Mouse (Mus musculus) CH12.LX (cell line): ENCODE results near the gene Plod3. TPM values are rescaled to one million over a fixed set of nuclear protein-coding genes. Genes with fewer than 3 reads are reported as not detected.
A peak's percentile ranks its signal among the peaks of the same experiment; 100 is the strongest.

ENCODE experiments used
- DNase-seq: peaks from one replicate; pipeline ENCODE4 v3.0.0-alpha.2; 2013; ENCODE audit errors: extremely low read depth
- H3K27ac ChIP-seq: 2 replicates; pipeline ENCODE4 v1.5.1; 2012; ENCODE audit warnings: low read depth, mild to moderate bottlenecking, control low read depth, moderate library complexity; ENCODE audit not compliant: insufficient read depth
- H3K27me3 ChIP-seq: replicated peaks from 2 replicates; pipeline ENCODE3; 2012; ENCODE audit warnings: inconsistent platforms
- H3K36me3 ChIP-seq, 2 experiments: replicated peaks in 1 of 2; 2 replicates each; pipeline versions ENCODE3 to v1.6.1; 2012; ENCODE audit warnings: inconsistent platforms in 1 of 2, low read length in 1 of 2, mild to moderate bottlenecking in 1 of 2, mixed read lengths in 1 of 2, moderate library complexity in 1 of 2; ENCODE audit not compliant: control insufficient read depth in 1 of 2, insufficient read depth in 1 of 2
- H3K4me1 ChIP-seq, 2 experiments: 2 replicates each; pipeline ENCODE4 v1.6.1; 2012; ENCODE audit warnings: inconsistent platforms in 1 of 2, moderate library complexity in 1 of 2; ENCODE audit not compliant: insufficient read depth in 2 of 2, control insufficient read depth in 1 of 2
- H3K4me2 ChIP-seq: 2 replicates; pipeline ENCODE4 v1.6.1; 2012; ENCODE audit warnings: low read depth, mild to moderate bottlenecking, control low read depth; ENCODE audit not compliant: poor library complexity, insufficient read depth, severe bottlenecking
- H3K4me3 ChIP-seq, 3 experiments: fragments of 150-350 bp in 1 of 3; sonication (generic) in 1 of 3; replicated peaks in 1 of 3; 2 replicates each; pipeline versions ENCODE3 to v1.5.1; 2011 to 2012; ENCODE audit warnings: low read depth in 2 of 3, low read length in 2 of 3, mild to moderate bottlenecking in 2 of 3, moderate library complexity in 2 of 3, control low read depth in 1 of 3, improper control_type of control experiment in 1 of 3, inconsistent platforms in 1 of 3, mixed read lengths in 1 of 3; ENCODE audit not compliant: poor library complexity in 1 of 3
- H3K79me2 ChIP-seq: replicated peaks from 2 replicates; pipeline ENCODE4 v1.6.1; 2012; ENCODE audit warnings: mild to moderate bottlenecking, moderate library complexity; ENCODE audit not compliant: control insufficient read depth, poor library complexity, insufficient read depth, severe bottlenecking; ENCODE audit errors: extremely low read depth
- H3K9ac ChIP-seq: 2 replicates; pipeline ENCODE4 v1.6.1; 2012; ENCODE audit warnings: low read depth, mild to moderate bottlenecking, control low read depth, moderate library complexity; ENCODE audit not compliant: insufficient read depth
- H3K9me3 ChIP-seq: replicated peaks from 2 replicates; pipeline ENCODE3; 2012; ENCODE audit warnings: low read length, inconsistent platforms, mixed read lengths
- BHLHE40 ChIP-seq: IDR thresholded peaks from 2 replicates; pipeline ENCODE4 v1.6.1; 2011; ENCODE audit warnings: mild to moderate bottlenecking, low read depth, low read length, improper control_type of control experiment
- CHD1 ChIP-seq: IDR thresholded peaks from 2 replicates; pipeline ENCODE4 v1.6.1; 2012; ENCODE audit warnings: low read depth, low read length, improper control_type of control experiment, inconsistent platforms
- CHD2 ChIP-seq: IDR thresholded peaks from 2 replicates; pipeline ENCODE4 v1.6.1; 2011; ENCODE audit warnings: low read length, improper control_type of control experiment
- CTCF ChIP-seq, 2 experiments: IDR thresholded peaks in 1 of 2; conservative IDR thresholded peaks in 1 of 2; 2 replicates each; pipeline ENCODE4 v1.5.1; 2011 to 2012; ENCODE audit warnings: low read depth in 2 of 2, low read length in 2 of 2, improper control_type of control experiment in 1 of 2, inconsistent platforms in 1 of 2, mild to moderate bottlenecking in 1 of 2, moderate library complexity in 1 of 2
- E2F4 ChIP-seq: IDR thresholded peaks from 2 replicates; pipeline ENCODE4 v1.6.1; 2011; ENCODE audit warnings: low read depth, low read length, improper control_type of control experiment; ENCODE audit not compliant: insufficient replicate concordance
- ELF1 ChIP-seq: IDR thresholded peaks from 2 replicates; pipeline ENCODE4 v1.6.1; 2014; ENCODE audit warnings: low read depth, mild to moderate bottlenecking, inconsistent platforms, low read length, improper control_type of control experiment
- EP300 ChIP-seq: IDR thresholded peaks from 2 replicates; pipeline ENCODE4 v1.6.1; 2011; ENCODE audit warnings: low read length, improper control_type of control experiment
- ETS1 ChIP-seq: conservative IDR thresholded peaks from 2 replicates; pipeline ENCODE4 v1.6.1; 2012; ENCODE audit warnings: low read depth, mild to moderate bottlenecking, inconsistent platforms, low read length, improper control_type of control experiment, moderate library complexity
- GABPA ChIP-seq: IDR thresholded peaks from 2 replicates; pipeline ENCODE4 v1.6.1; 2012; ENCODE audit warnings: low read depth, low read length, improper control_type of control experiment, inconsistent platforms; ENCODE audit not compliant: insufficient replicate concordance
- HCFC1 ChIP-seq: IDR thresholded peaks from 2 replicates; pipeline ENCODE4 v1.6.1; 2012; ENCODE audit warnings: low read depth, mild to moderate bottlenecking, inconsistent platforms, low read length, improper control_type of control experiment
- IRF4 ChIP-seq: IDR thresholded peaks from 2 replicates; pipeline ENCODE4 v1.6.1; 2014; ENCODE audit warnings: low read depth, mild to moderate bottlenecking, inconsistent platforms, low read length, improper control_type of control experiment
- JUN ChIP-seq: IDR thresholded peaks from 2 replicates; pipeline ENCODE4 v1.6.1; 2011; ENCODE audit warnings: low read depth, mild to moderate bottlenecking, low read length, improper control_type of control experiment, moderate library complexity; ENCODE audit not compliant: insufficient read depth
- JUND ChIP-seq: conservative IDR thresholded peaks from 2 replicates; pipeline ENCODE4 v1.6.1; 2011; ENCODE audit warnings: low read depth, low read length, improper control_type of control experiment
- KAT2A ChIP-seq: IDR thresholded peaks from 2 replicates; pipeline ENCODE4 v1.6.1; 2012; ENCODE audit warnings: low read length, improper control_type of control experiment, inconsistent platforms; ENCODE audit not compliant: insufficient replicate concordance
- MAFK ChIP-seq: IDR thresholded peaks from 2 replicates; pipeline ENCODE4 v1.6.1; 2011; ENCODE audit warnings: low read length, improper control_type of control experiment; ENCODE audit not compliant: insufficient replicate concordance
- MAX ChIP-seq: IDR thresholded peaks from 2 replicates; pipeline ENCODE4 v1.6.1; 2011; ENCODE audit warnings: low read length, improper control_type of control experiment
- MAZ ChIP-seq: IDR thresholded peaks from 2 replicates; pipeline ENCODE4 v1.6.1; 2012; ENCODE audit warnings: low read depth, mild to moderate bottlenecking, inconsistent platforms, low read length, improper control_type of control experiment, moderate library complexity
- MEF2A ChIP-seq: IDR thresholded peaks from 2 replicates; pipeline ENCODE4 v1.6.1; 2014; ENCODE audit warnings: low read depth, mild to moderate bottlenecking, inconsistent platforms, low read length, improper control_type of control experiment, borderline replicate concordance
- MXI1 ChIP-seq: IDR thresholded peaks from 2 replicates; pipeline ENCODE4 v1.6.1; 2011; ENCODE audit warnings: mild to moderate bottlenecking, low read depth, low read length, improper control_type of control experiment
- MYC ChIP-seq: IDR thresholded peaks from 2 replicates; pipeline ENCODE4 v1.6.1; 2011; ENCODE audit warnings: low read depth, mild to moderate bottlenecking, improper control_type of control experiment, low read length
- NELFE ChIP-seq: IDR thresholded peaks from 2 replicates; pipeline ENCODE4 v1.6.1; 2011; ENCODE audit warnings: low read depth, low read length, improper control_type of control experiment
- NRF1 ChIP-seq: IDR thresholded peaks from 2 replicates; pipeline ENCODE4 v1.6.1; 2014; ENCODE audit warnings: low read depth, mild to moderate bottlenecking, inconsistent platforms, low read length, improper control_type of control experiment, moderate library complexity
- PAX5 ChIP-seq: IDR thresholded peaks from 2 replicates; pipeline ENCODE4 v1.6.1; 2012; ENCODE audit warnings: low read length, inconsistent platforms, mixed read lengths
- POLR2A ChIP-seq: IDR thresholded peaks from 2 replicates; pipeline ENCODE4 v1.6.1; 2011; ENCODE audit warnings: low read depth, mild to moderate bottlenecking, improper control_type of control experiment, low read length
- POLR2AphosphoS2 ChIP-seq: IDR thresholded peaks from 2 replicates; pipeline ENCODE4 v1.6.1; 2011; ENCODE audit warnings: low read depth, low read length, improper control_type of control experiment
- RAD21 ChIP-seq: IDR thresholded peaks from 2 replicates; pipeline ENCODE4 v1.6.1; 2011; ENCODE audit warnings: low read depth, mild to moderate bottlenecking, low read length, improper control_type of control experiment, moderate library complexity
- RCOR1 ChIP-seq: conservative IDR thresholded peaks from 2 replicates; pipeline ENCODE4 v1.6.1; 2012; ENCODE audit warnings: low read depth, mild to moderate bottlenecking, inconsistent platforms, low read length, improper control_type of control experiment
- SIN3A ChIP-seq: IDR thresholded peaks from 2 replicates; pipeline ENCODE4 v1.6.1; 2012; ENCODE audit warnings: low read length, improper control_type of control experiment, inconsistent platforms
- SMC3 ChIP-seq: IDR thresholded peaks from 2 replicates; pipeline ENCODE4 v1.6.1; 2011; ENCODE audit warnings: low read depth, low read length, improper control_type of control experiment
- TBP ChIP-seq: conservative IDR thresholded peaks from 2 replicates; pipeline ENCODE4 v1.6.1; 2011; ENCODE audit warnings: low read depth, low read length, improper control_type of control experiment
- TCF12 ChIP-seq: IDR thresholded peaks from 2 replicates; pipeline ENCODE4 v1.6.1; 2014; ENCODE audit warnings: low read depth, mild to moderate bottlenecking, inconsistent platforms, low read length, improper control_type of control experiment
- UBTF ChIP-seq: IDR thresholded peaks from 2 replicates; pipeline ENCODE4 v1.6.1; 2012; ENCODE audit warnings: low read depth, mild to moderate bottlenecking, inconsistent platforms, low read length, improper control_type of control experiment, moderate library complexity
- USF1 ChIP-seq: IDR thresholded peaks from 2 replicates; pipeline ENCODE4 v1.6.1; 2014; ENCODE audit warnings: low read depth, mild to moderate bottlenecking, inconsistent platforms, low read length, improper control_type of control experiment
- USF2 ChIP-seq: conservative IDR thresholded peaks from 2 replicates; pipeline ENCODE4 v1.6.1; 2011; ENCODE audit warnings: low read depth, low read length, improper control_type of control experiment
- ZC3H11A ChIP-seq: IDR thresholded peaks from 2 replicates; pipeline ENCODE4 v1.6.1; 2012; ENCODE audit warnings: low read depth, mild to moderate bottlenecking, inconsistent platforms, low read length, improper control_type of control experiment
- ZKSCAN1 ChIP-seq: IDR thresholded peaks from 2 replicates; pipeline ENCODE4 v1.6.1; 2012; ENCODE audit warnings: low read depth, inconsistent platforms, low read length, improper control_type of control experiment, borderline replicate concordance
- ZMIZ1 ChIP-seq: IDR thresholded peaks from 2 replicates; pipeline ENCODE4 v1.6.1; 2012; ENCODE audit warnings: low read depth, mild to moderate bottlenecking, inconsistent platforms, low read length, improper control_type of control experiment
- ZNF384 ChIP-seq: IDR thresholded peaks from 2 replicates; pipeline ENCODE4 v1.6.1; 2012; ENCODE audit warnings: low read depth, low read length, improper control_type of control experiment, inconsistent platforms
- dilution Hi-C: fragments of 300-500 bp; cut with MboI; formaldehyde crosslinking; loops from 2 replicates; pipeline ENCODE4 v1.14.3; 2020; ENCODE audit warnings: low sequenced_read_pairs; ENCODE audit not compliant: extremely low pct_unique_long_range_greater_than_20kb, extremely low pct_ligation_motif_present
- in situ Hi-C: fragments of 300-500 bp; cut with MboI; formaldehyde crosslinking; loops from 3 replicates; pipeline ENCODE4 v1.14.3; 2019; ENCODE audit warnings: low sequenced_read_pairs, low pct_ligation_motif_present, low pct_unique_long_range_greater_than_20kb, mixed read lengths
- polyA plus RNA-seq: library from polyadenylated mRNA; unstranded; fragments of >175 nt; gene quantifications from 2 replicates; pipeline ENCODE4 v1.2.1, GENCODE M21; 2012; ENCODE audit warnings: low read depth; ENCODE audit not compliant: insufficient read length
- total RNA-seq, 2 experiments: library from RNA; depleted of rRNA; stranded (reverse); fragments of 300-350 nt in 1 of 2; fragments of >200 nt in 1 of 2; gene quantifications; 2 replicates each; pipeline ENCODE4 v1.2.3; 2012 to 2014

Plod3 gene
- total RNA-seq (2012; rRNA removed) (38.2 and 45.2 TPM in 2 replicates), total RNA-seq (2014; rRNA removed) (8.8 and 9.9 TPM in 2 replicates), polyA plus RNA-seq (22.2 and 23.6 TPM in 2 replicates)

DNA sequence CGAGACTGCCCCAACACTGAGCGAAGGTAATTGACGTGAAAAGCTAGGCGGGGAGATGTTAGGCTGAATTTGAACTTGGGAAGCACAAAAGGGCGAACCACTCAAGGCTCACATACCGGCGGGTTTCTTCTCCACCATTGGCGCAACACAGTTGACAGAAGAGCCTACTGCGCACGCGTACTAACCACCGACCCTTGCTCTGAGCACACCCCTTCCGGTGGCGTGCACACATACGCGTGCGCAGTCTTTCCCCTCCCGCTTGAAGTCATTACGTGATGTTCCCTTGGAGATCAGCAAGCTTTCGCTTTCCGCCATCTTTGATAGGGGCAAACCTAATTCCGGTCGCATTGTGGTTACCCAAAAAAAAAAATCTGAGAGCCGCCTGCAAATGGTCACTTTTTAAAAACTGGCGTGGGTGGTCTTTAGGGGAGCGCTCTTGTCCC is at the start of gene Plod3:
Gene Plod3 (plus strand): TSS at position 325 of the 443 bp plus-strand sequence.
- Histone ChIP-seq H3K27me3 (no peaks in the 10 kb centered on the region), H3K36me3 (peaks cover 44 to 67% of the 10 kb centered on the region in 2 experiments), H3K79me2 (peaks cover 2% of the 10 kb centered on the region; the same call in 1 of the 2 replicates), H3K4me1 (peaks cover 5 to 19% of the 10 kb centered on the region in 2 experiments; a peak in 2 of 4 replicates), H3K27ac (peak within 1 kb of the TSS; percentile 20), H3K9ac (peak within 1 kb of the TSS; percentile 93), H3K4me3 (peak within 1 kb of the TSS; percentile 82 to 96 (median 88)), H3K9me3 (no peaks in the 10 kb centered on the region), H3K4me2 (peak within 1 kb of the TSS; percentile 82)
- dilution Hi-C loops, result no loop called here
- DNase-seq, result peak; percentile 99
- TF ChIP-seq MEF2A (peak; percentile 55; the same call in 1 of the 2 replicates), BHLHE40 (peak; percentile 89), ZC3H11A (no peak), SMC3 (no peak), CTCF (conservative IDR thresholded peaks at IDR 0.05 in 1 of 2, IDR thresholded peaks at IDR 0.05 in 1 of 2; ENCODE audit: low read depth in 2 of 2, low read length in 2 of 2) (no peak), SIN3A (peak; percentile 89; the same call in 1 of the 2 replicates), EP300 (no peak), KAT2A (peak; percentile 83; the same call in 1 of the 2 replicates), USF1 (no peak), ZMIZ1 (peak; percentile 39; the same call in 1 of the 2 replicates), ETS1 (0 out of 2 replicates have a peak, but pooled peaks have one; percentile 4), MAFK (no peak), CHD1 (no peak), MAZ (no peak), IRF4 (no peak; the same call in 1 of the 2 replicates), PAX5 (no peak), POLR2A (peak; percentile 67), TCF12 (peak; percentile 65; the same call in 1 of the 2 replicates), MXI1 (peak; percentile 90), MYC (peak; percentile 83), NRF1 (peak; percentile 95), POLR2AphosphoS2 (no peak), MAX (peak; percentile 62), E2F4 (0 out of 2 replicates have a peak, but pooled peaks have one; percentile 33), HCFC1 (peak; percentile 89), RCOR1 (no peak), ZNF384 (peak; percentile 83), ZKSCAN1 (no peak), NELFE (peak; percentile 84), RAD21 (no peak), USF2 (no peak), ELF1 (peak; percentile 88), JUN (no peak), UBTF (no peak), CHD2 (no peak), TBP (peak; percentile 35; the same call in 1 of the 2 replicates), GABPA (no peak; the same call in 1 of the 2 replicates), JUND (0 out of 2 replicates have a peak, but pooled peaks have one; percentile 7)
- in situ Hi-C loops, result no loop called here
